Mouse (Mus musculus): ENCODE measurements around the gene Aldh4a1. TPM values are rescaled to one million over a fixed set of nuclear protein-coding genes. Genes with fewer than 3 reads are reported as not detected.

The Aldh4a1 gene
- total and polyA plus RNA-seq, 2 experiments: 288 to 557 TPM

GRCm38 (mm10) chr4:139608975-139609374 lies 13.7 kb upstream of the Aldh4a1 start:
- Histone ChIP-seq H3K9ac (ENCODE audit: low read depth, low read length) (no peak overlapping the region), H3K27me3 (ENCODE audit: control insufficient read depth, insufficient read depth, low read length) (no peaks in the 10 kb centered on the region), H3K36me3 (ENCODE audit: control insufficient read depth, insufficient read depth, low read length) (peaks cover 7% of the 10 kb centered on the region), H3K27ac (replicated peaks; ENCODE audit: insufficient read depth, low read depth, low read length) (no peak overlapping the region), H3K79me2 (ENCODE audit: control insufficient read depth, insufficient read depth, low read length) (no peaks in the 10 kb centered on the region), H3K4me3 (ENCODE audit: insufficient read depth, low read depth, low read length) (no peak overlapping the region), H3K4me1 (ENCODE audit: control insufficient read depth, insufficient read depth, low read length) (no peaks in the 10 kb centered on the region)
- TF ChIP-seq CTCF (IDR thresholded peaks at IDR 0.05; ENCODE audit: low read depth, low read length) (no peak), POLR2A (IDR thresholded peaks at IDR 0.05; ENCODE audit: extremely low read depth, insufficient read depth, low read length) (no peak)
- DNase-seq (ENCODE audit: extremely low read depth, low read depth, low spot score): no peak
- WGBS: 64% methylated on average over 4 of the region's 4 CpGs

GRCm38 (mm10) chr4:139610954-139611353 lies 11.7 kb upstream of the Aldh4a1 start:
- Histone ChIP-seq H3K4me1 (ENCODE audit: control insufficient read depth, insufficient read depth, low read length) (no peaks in the 10 kb centered on the region; the same call in 1 of the 2 replicates), H3K36me3 (ENCODE audit: control insufficient read depth, insufficient read depth, low read length) (peaks cover 20% of the 10 kb centered on the region), H3K4me3 (ENCODE audit: insufficient read depth, low read depth, low read length) (no peak overlapping the region), H3K27me3 (ENCODE audit: control insufficient read depth, insufficient read depth, low read length) (no peaks in the 10 kb centered on the region), H3K27ac (replicated peaks; ENCODE audit: insufficient read depth, low read depth, low read length) (no peak overlapping the region), H3K79me2 (ENCODE audit: control insufficient read depth, insufficient read depth, low read length) (peaks cover 4% of the 10 kb centered on the region; the same call in 1 of the 2 replicates), H3K9ac (ENCODE audit: low read depth, low read length) (no peak overlapping the region)
- WGBS: 68% methylated on average over 6 of the region's 6 CpGs
- DNase-seq (ENCODE audit: extremely low read depth, low read depth, low spot score): no peak
- TF ChIP-seq CTCF (IDR thresholded peaks at IDR 0.05; ENCODE audit: low read depth, low read length) (no peak), POLR2A (IDR thresholded peaks at IDR 0.05; ENCODE audit: extremely low read depth, insufficient read depth, low read length) (no peak)

GRCm38 (mm10) chr4:139611542-139611953 lies 11.1 kb upstream of the Aldh4a1 start:
- H3K27ac ChIP-seq (replicated peaks; ENCODE audit: insufficient read depth, low read depth, low read length): no peak overlapping the region
- no peak overlapping the region for H3K4me3 ChIP-seq (ENCODE audit: insufficient read depth, low read depth, low read length)
- H3K79me2 ChIP-seq (ENCODE audit: control insufficient read depth, insufficient read depth, low read length): peaks cover 4% of the 10 kb centered on the region; the same call in 1 of the 2 replicates
- no peaks in the 10 kb centered on the region for H3K27me3 ChIP-seq (ENCODE audit: control insufficient read depth, insufficient read depth, low read length)
- 24% methylated on average over 10 of the region's 10 CpGs for WGBS
- peak; percentile 43 for DNase-seq (ENCODE audit: extremely low read depth, low read depth, low spot score)
- TF ChIP-seq POLR2A (IDR thresholded peaks at IDR 0.05; ENCODE audit: extremely low read depth, insufficient read depth, low read length) (no peak), CTCF (IDR thresholded peaks at IDR 0.05; ENCODE audit: low read depth, low read length) (peak; percentile 91)
- peaks cover 20% of the 10 kb centered on the region for H3K36me3 ChIP-seq (ENCODE audit: control insufficient read depth, insufficient read depth, low read length)
- no peak overlapping the region for H3K9ac ChIP-seq (ENCODE audit: low read depth, low read length)
- H3K4me1 ChIP-seq (ENCODE audit: control insufficient read depth, insufficient read depth, low read length): no peaks in the 10 kb centered on the region; the same call in 1 of the 2 replicates

GRCm38 (mm10) chr4:139614524-139615260 lies 8.0 kb upstream of the Aldh4a1 start:
- no peaks in the 10 kb centered on the region for H3K27me3 ChIP-seq (ENCODE audit: control insufficient read depth, insufficient read depth, low read length)
- peaks cover 4% of the 10 kb centered on the region; the same call in 1 of the 2 replicates for H3K79me2 ChIP-seq (ENCODE audit: control insufficient read depth, insufficient read depth, low read length)
- peaks cover 20% of the 10 kb centered on the region for H3K36me3 ChIP-seq (ENCODE audit: control insufficient read depth, insufficient read depth, low read length)
- no peak overlapping the region for H3K9ac ChIP-seq (ENCODE audit: low read depth, low read length)
- no peak overlapping the region for H3K4me3 ChIP-seq (ENCODE audit: insufficient read depth, low read depth, low read length)
- DNase-seq (ENCODE audit: extremely low read depth, low read depth, low spot score): peak; percentile 67
- 0 out of 2 replicates have a peak, but pooled peaks have one; percentile 16 for TF ChIP-seq CTCF (IDR thresholded peaks at IDR 0.05; ENCODE audit: low read depth, low read length)
- TF ChIP-seq POLR2A (IDR thresholded peaks at IDR 0.05; ENCODE audit: extremely low read depth, insufficient read depth, low read length): no peak
- WGBS: 89% methylated on average over 21 of the region's 21 CpGs
- no peak overlapping the region for H3K27ac ChIP-seq (replicated peaks; ENCODE audit: insufficient read depth, low read depth, low read length)
- H3K4me1 ChIP-seq (ENCODE audit: control insufficient read depth, insufficient read depth, low read length): no peaks in the 10 kb centered on the region; the same call in 1 of the 2 replicates

GRCm38 (mm10) chr4:139616276-139617000 lies 6.2 kb upstream of the Aldh4a1 start:
- H3K27ac ChIP-seq (replicated peaks; ENCODE audit: insufficient read depth, low read depth, low read length): peak overlapping the region; percentile 30; the same call in 1 of the 2 replicates
- no peak for TF ChIP-seq CTCF (IDR thresholded peaks at IDR 0.05; ENCODE audit: low read depth, low read length)
- TF ChIP-seq POLR2A (IDR thresholded peaks at IDR 0.05; ENCODE audit: extremely low read depth, insufficient read depth, low read length): no peak
- peaks cover 20% of the 10 kb centered on the region for H3K36me3 ChIP-seq (ENCODE audit: control insufficient read depth, insufficient read depth, low read length)
- H3K4me1 ChIP-seq (ENCODE audit: control insufficient read depth, insufficient read depth, low read length): no peaks in the 10 kb centered on the region; the same call in 1 of the 2 replicates
- H3K4me3 ChIP-seq (ENCODE audit: insufficient read depth, low read depth, low read length): peak overlapping the region; percentile 60
- 74% methylated on average over 24 of the region's 24 CpGs for WGBS
- no peaks in the 10 kb centered on the region for H3K27me3 ChIP-seq (ENCODE audit: control insufficient read depth, insufficient read depth, low read length)
- DNase-seq (ENCODE audit: extremely low read depth, low read depth, low spot score): peak; percentile 33
- peak overlapping the region; percentile 27 for H3K9ac ChIP-seq (ENCODE audit: low read depth, low read length)
- H3K79me2 ChIP-seq (ENCODE audit: control insufficient read depth, insufficient read depth, low read length): peaks cover 4% of the 10 kb centered on the region; the same call in 1 of the 2 replicates
